Mouse (Mus musculus): ENCODE data around the gene Rnf123. TPM values are rescaled to one million over a fixed set of nuclear protein-coding genes. Genes with fewer than 3 reads are reported as not detected.

Gene Rnf123
- polyA plus RNA-seq, 1 experiment from 2014 or later = 37.5 TPM

DNA sequence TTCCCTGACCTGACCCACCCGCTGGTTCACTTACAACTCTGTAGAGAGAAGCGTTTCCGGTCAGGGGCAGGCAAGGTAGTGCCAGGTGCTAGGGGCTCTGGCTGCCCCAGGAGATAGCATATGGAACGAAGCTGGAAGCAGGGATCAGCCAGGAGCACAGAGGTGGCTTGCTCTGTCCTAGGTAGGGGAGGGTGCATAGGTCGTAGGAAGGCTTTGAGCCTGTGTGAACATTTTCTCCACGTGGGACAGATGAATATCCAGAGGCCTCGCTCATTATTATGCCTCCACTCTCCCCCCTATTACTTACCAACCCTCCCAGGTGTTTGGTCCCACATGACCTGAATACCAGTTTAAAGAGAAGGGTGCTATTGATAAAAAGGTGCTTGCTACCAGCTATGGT lies 30.7 kb downstream of the Rnf123 start:
- Histone ChIP-seq H3K9me3 (replicated peaks; ENCODE audit: control insufficient read depth, low read length) (no peaks in the 10 kb centered on the region), H3K27ac (ENCODE audit: low read depth, low read length) (no peak overlapping the region), H3K4me1 (ENCODE audit: control insufficient read depth, insufficient read depth, low read length) (peaks cover 9% of the 10 kb centered on the region), H3K9ac (ENCODE audit: low read length) (no peak overlapping the region), H3K27me3 (replicated peaks; ENCODE audit: control insufficient read depth, insufficient read depth, low read length) (no peaks in the 10 kb centered on the region), H3K4me3 (ENCODE audit: low read depth, low read length) (no peak overlapping the region), H3K4me2 (ENCODE audit: low read length) (no peak overlapping the region), H3K36me3 (ENCODE audit: control insufficient read depth, insufficient read depth, low read length) (peaks cover 62% of the 10 kb centered on the region)
- ATAC-seq (no peak), DNase-seq (ENCODE audit: low spot score) (no peak)
- WGBS = 78% methylated on average over 7 of the region's 7 CpGs

DNA sequence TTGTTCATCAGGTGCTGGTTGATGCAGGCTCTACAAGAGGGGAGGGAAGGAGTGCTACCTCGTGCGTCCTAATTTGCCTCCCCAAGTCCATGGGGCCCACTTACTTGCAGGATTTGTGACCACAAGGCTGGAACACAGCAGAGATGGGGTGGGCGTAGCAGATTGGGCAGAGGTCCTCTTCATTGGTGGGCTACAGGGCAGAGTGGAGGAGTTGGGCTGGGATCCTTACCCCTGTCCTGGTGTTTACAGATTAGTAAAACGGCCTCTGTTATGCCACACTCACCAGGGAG lies 31.3 kb downstream of the Rnf123 start:
- Histone ChIP-seq H3K4me3 (ENCODE audit: low read depth, low read length) (no peak overlapping the region), H3K9me3 (replicated peaks; ENCODE audit: control insufficient read depth, low read length) (no peaks in the 10 kb centered on the region), H3K36me3 (ENCODE audit: control insufficient read depth, insufficient read depth, low read length) (peaks cover 62% of the 10 kb centered on the region), H3K4me2 (ENCODE audit: low read length) (no peak overlapping the region), H3K27ac (ENCODE audit: low read depth, low read length) (no peak overlapping the region), H3K4me1 (ENCODE audit: control insufficient read depth, insufficient read depth, low read length) (peaks cover 9% of the 10 kb centered on the region), H3K27me3 (replicated peaks; ENCODE audit: control insufficient read depth, insufficient read depth, low read length) (no peaks in the 10 kb centered on the region), H3K9ac (ENCODE audit: low read length) (no peak overlapping the region)
- DNase-seq (ENCODE audit: low spot score) (no peak), ATAC-seq (no peak)
- 85% methylated on average over 4 of the region's 4 CpGs for WGBS

DNA sequence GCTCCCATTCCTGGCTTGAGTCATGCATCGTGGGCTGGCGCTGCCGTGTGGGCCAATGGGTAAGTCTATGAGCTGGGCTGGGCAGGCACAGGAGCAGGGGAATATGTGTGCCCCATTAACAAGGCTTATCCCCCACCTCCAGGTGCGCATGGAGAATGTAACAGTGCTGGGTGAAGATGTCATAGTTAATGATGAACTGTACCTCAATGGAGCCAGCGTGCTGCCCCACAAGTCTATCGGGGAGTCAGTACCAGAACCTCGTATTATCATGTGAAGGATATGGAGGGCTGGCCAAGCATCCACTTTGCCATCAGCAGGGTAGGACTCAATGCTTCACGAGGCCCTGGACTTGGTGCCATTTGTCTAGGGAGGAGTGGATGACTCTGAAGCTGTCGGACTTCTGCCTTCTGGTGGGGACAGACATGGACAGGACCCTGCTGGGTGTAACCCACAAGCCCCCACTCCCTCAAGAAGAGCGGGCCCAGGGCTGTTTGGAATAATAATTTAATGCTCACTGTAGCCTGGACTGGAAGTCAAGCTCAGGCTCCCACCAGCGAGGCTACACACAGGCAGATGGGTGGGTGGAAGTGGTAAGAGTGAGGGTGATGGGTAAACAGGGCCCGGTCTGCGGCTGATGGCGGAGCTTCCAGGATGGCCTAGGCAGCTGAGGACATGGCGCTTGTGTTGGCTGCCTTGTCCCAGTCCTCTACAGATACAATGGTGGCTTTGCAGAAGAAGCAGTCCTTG lies 31.8 kb downstream of the Rnf123 start:
- peaks cover 62% of the 10 kb centered on the region for H3K36me3 ChIP-seq (ENCODE audit: control insufficient read depth, insufficient read depth, low read length)
- no peak overlapping the region for H3K9ac ChIP-seq (ENCODE audit: low read length)
- no peak for DNase-seq (ENCODE audit: low spot score)
- H3K4me3 ChIP-seq (ENCODE audit: low read depth, low read length) = no peak overlapping the region
- H3K27me3 ChIP-seq (replicated peaks; ENCODE audit: control insufficient read depth, insufficient read depth, low read length) = no peaks in the 10 kb centered on the region
- no peak overlapping the region for H3K4me2 ChIP-seq (ENCODE audit: low read length)
- peaks cover 9% of the 10 kb centered on the region for H3K4me1 ChIP-seq (ENCODE audit: control insufficient read depth, insufficient read depth, low read length)
- no peak overlapping the region for H3K27ac ChIP-seq (ENCODE audit: low read depth, low read length)
- no peaks in the 10 kb centered on the region for H3K9me3 ChIP-seq (replicated peaks; ENCODE audit: control insufficient read depth, low read length)
- WGBS = 95% methylated on average over 15 of the region's 15 CpGs
- no peak for ATAC-seq

DNA sequence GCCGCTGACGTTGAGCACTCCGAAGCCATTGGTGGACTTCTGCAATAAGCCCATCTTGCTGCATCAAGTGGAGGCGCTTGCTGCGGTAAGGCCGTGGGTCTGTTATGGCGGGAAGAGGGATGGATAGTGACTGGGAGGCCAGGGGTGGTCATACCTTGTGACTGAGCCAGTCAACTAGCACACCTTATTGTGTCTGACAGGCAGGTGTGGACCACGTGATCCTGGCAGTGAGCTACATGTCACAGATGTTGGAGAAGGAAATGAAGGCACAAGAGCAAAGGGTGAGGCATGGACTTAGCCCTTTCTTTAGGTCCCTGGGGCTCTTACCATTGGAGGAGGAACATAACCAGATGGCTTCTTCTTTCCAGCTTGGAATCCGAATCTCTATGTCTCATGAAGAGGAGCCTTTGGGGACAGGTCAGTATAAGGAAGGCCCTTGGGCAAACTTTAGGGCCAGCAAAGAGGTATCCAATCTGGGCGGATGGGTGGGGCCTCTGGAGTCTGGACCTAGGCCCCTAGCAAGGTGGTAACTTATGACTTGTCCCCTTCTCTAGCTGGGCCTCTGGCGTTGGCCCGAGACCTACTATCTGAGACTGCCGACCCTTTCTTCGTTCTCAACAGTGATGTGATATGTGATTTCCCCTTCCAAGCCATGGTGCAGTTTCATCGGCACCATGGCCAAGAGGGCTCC lies 33.4 kb downstream of the Rnf123 start:
- peaks cover 62% of the 10 kb centered on the region for H3K36me3 ChIP-seq (ENCODE audit: control insufficient read depth, insufficient read depth, low read length)
- peak overlapping the region; percentile 68; the same call in 1 of the 2 replicates for H3K27ac ChIP-seq (ENCODE audit: low read depth, low read length)
- peak overlapping the region; percentile 89 for H3K4me2 ChIP-seq (ENCODE audit: low read length)
- ATAC-seq (no peak; the same call in 1 of the 2 replicates), DNase-seq (ENCODE audit: low spot score) (no peak)
- peak overlapping the region; percentile 72 for H3K4me3 ChIP-seq (ENCODE audit: low read depth, low read length)
- 43% methylated on average over 15 of the region's 15 CpGs for WGBS
- H3K27me3 ChIP-seq (replicated peaks; ENCODE audit: control insufficient read depth, insufficient read depth, low read length) = no peaks in the 10 kb centered on the region
- H3K4me1 ChIP-seq (ENCODE audit: control insufficient read depth, insufficient read depth, low read length) = peaks cover 9% of the 10 kb centered on the region
- H3K9ac ChIP-seq (ENCODE audit: low read length) = peak overlapping the region; percentile 73
- H3K9me3 ChIP-seq (replicated peaks; ENCODE audit: control insufficient read depth, low read length) = no peaks in the 10 kb centered on the region

GRCm38 (mm10) chr9:108049016-108049455 lies 34.1 kb downstream of the Rnf123 start, which contains the start of gene Gmppb:
Gmppb (plus strand) TSS chr9:108049242.
- under 1% methylated on average over 32 of the region's 39 CpGs for WGBS
- peak within 1 kb of the TSS; percentile 68; the same call in 1 of the 2 replicates for H3K27ac ChIP-seq (ENCODE audit: low read depth, low read length)
- DNase-seq (ENCODE audit: low spot score) = peak; percentile 98
- H3K4me2 ChIP-seq (ENCODE audit: low read length) = peak within 1 kb of the TSS; percentile 89
- peaks cover 58% of the 10 kb centered on the region for H3K36me3 ChIP-seq (ENCODE audit: control insufficient read depth, insufficient read depth, low read length)
- no peaks in the 10 kb centered on the region for H3K9me3 ChIP-seq (replicated peaks; ENCODE audit: control insufficient read depth, low read length)
- peak within 1 kb of the TSS; percentile 72 for H3K4me3 ChIP-seq (ENCODE audit: low read depth, low read length)
- peak; percentile 96 for ATAC-seq
- H3K27me3 ChIP-seq (replicated peaks; ENCODE audit: control insufficient read depth, insufficient read depth, low read length) = no peaks in the 10 kb centered on the region
- H3K9ac ChIP-seq (ENCODE audit: low read length) = peak within 1 kb of the TSS; percentile 73
- peaks cover 9% of the 10 kb centered on the region for H3K4me1 ChIP-seq (ENCODE audit: control insufficient read depth, insufficient read depth, low read length)

- Histone ChIP-seq H3K36me3 (ENCODE audit: control insufficient read depth, insufficient read depth, low read length) (peaks cover 54% of the 10 kb centered on the region), H3K27me3 (replicated peaks; ENCODE audit: control insufficient read depth, insufficient read depth, low read length) (no peaks in the 10 kb centered on the region), H3K4me1 (ENCODE audit: control insufficient read depth, insufficient read depth, low read length) (peaks cover 9% of the 10 kb centered on the region), H3K9ac (ENCODE audit: low read length) (peak overlapping the region; percentile 73), H3K4me2 (ENCODE audit: low read length) (peak overlapping the region; percentile 89), H3K27ac (ENCODE audit: low read depth, low read length) (peak overlapping the region; percentile 55; the same call in 1 of the 2 replicates), H3K9me3 (replicated peaks; ENCODE audit: control insufficient read depth, low read length) (no peaks in the 10 kb centered on the region), H3K4me3 (ENCODE audit: low read depth, low read length) (peak overlapping the region; percentile 72)
- ATAC-seq (peak; percentile 49; the same call in 1 of the 2 replicates), DNase-seq (ENCODE audit: low spot score) (peak; percentile 33)
- 2% methylated on average over 19 of the region's 19 CpGs for WGBS
Observed at GRCm38 (mm10) chr9:108048566-108048955, 34.6 kb downstream of the Rnf123 start.

DNA sequence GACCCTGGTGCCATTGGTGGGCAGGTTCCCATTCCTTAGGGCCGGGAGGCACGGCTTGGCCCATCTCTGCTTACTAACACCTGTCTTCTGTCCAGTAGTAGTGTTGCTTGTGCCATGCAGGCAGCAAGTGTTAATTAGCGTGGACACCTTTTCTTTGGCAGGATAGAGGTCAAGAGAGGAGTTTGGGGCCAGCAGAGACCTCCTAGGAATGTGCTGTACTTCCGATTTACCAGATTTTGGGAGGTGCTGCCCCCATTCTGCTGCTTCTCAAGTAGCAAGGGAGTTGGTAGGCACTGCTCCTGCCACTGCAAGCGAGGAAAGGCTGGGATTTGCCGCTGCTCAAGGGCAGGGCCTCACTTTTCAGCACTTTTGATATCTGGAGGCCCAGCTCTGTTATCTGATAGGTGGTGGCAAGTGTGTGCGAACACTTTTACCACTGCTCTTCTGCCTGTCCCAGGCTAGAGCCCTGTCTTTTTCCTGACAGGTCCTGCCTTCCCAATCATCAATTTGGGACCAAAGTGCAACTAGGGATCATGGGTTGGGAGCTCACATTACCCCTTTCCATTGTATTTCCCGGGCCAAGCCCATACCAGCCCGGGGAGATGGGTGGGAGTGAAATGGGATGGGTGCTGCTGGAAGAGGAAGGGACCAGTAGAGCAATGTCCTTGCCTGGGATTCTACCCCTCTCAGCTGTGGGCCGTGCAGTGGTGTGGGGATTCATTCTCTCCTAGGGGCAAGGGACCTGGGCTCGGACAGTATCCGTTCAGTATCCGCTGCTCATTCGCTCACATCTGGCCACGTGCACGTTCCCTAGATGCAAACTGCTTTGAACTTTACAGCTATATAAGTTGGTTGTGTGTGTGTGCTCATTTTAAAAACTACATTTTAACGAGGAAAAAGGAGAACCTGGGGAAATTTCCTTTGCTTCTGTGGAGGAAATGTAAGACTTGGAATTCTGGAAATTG lies 35.3 kb downstream of the Rnf123 start:
- WGBS = 50% methylated on average over 17 of the region's 17 CpGs
- H3K4me1 ChIP-seq (ENCODE audit: control insufficient read depth, insufficient read depth, low read length) = peaks cover 9% of the 10 kb centered on the region
- DNase-seq (ENCODE audit: low spot score) (no peak), ATAC-seq (no peak)
- no peaks in the 10 kb centered on the region for H3K9me3 ChIP-seq (replicated peaks; ENCODE audit: control insufficient read depth, low read length)
- peak overlapping the region; percentile 55; the same call in 1 of the 2 replicates for H3K27ac ChIP-seq (ENCODE audit: low read depth, low read length)
- H3K27me3 ChIP-seq (replicated peaks; ENCODE audit: control insufficient read depth, insufficient read depth, low read length) = no peaks in the 10 kb centered on the region
- peak overlapping the region; percentile 73 for H3K9ac ChIP-seq (ENCODE audit: low read length)
- H3K4me2 ChIP-seq (ENCODE audit: low read length) = peak overlapping the region; percentile 89
- H3K4me3 ChIP-seq (ENCODE audit: low read depth, low read length) = peak overlapping the region; percentile 72
- H3K36me3 ChIP-seq (ENCODE audit: control insufficient read depth, insufficient read depth, low read length) = peaks cover 61% of the 10 kb centered on the region

DNA sequence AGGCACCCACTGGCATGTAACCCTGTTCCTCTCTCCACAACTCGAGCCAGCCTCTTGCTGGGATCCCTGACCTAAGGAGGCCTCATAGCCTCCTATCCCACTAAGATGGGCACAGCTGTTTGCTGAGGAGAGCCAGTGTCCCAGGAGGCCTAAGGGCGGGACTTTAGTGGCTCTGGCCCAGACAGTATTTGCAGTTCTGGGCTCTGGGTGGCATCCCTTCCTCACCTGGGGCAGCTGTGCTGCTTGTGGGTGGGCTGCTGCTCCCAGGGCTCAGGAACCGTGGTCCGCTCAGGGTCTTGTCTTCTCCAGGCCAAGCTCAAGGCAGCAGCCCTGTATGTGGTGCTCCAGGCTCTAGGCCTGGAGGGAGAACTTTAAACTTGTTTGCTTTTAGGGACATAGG lies 36.6 kb downstream of the Rnf123 start:
- H3K4me3 ChIP-seq (ENCODE audit: low read depth, low read length) = no peak overlapping the region
- 88% methylated on average over 4 of the region's 4 CpGs for WGBS
- H3K27me3 ChIP-seq (replicated peaks; ENCODE audit: control insufficient read depth, insufficient read depth, low read length) = no peaks in the 10 kb centered on the region
- DNase-seq (ENCODE audit: low spot score) (no peak), ATAC-seq (no peak)
- H3K27ac ChIP-seq (ENCODE audit: low read depth, low read length) = no peak overlapping the region
- H3K4me2 ChIP-seq (ENCODE audit: low read length) = no peak overlapping the region
- peaks cover 66% of the 10 kb centered on the region for H3K36me3 ChIP-seq (ENCODE audit: control insufficient read depth, insufficient read depth, low read length)
- no peaks in the 10 kb centered on the region for H3K9me3 ChIP-seq (replicated peaks; ENCODE audit: control insufficient read depth, low read length)
- no peak overlapping the region for H3K9ac ChIP-seq (ENCODE audit: low read length)
- H3K4me1 ChIP-seq (ENCODE audit: control insufficient read depth, insufficient read depth, low read length) = peaks cover 9% of the 10 kb centered on the region

All from forebrain, embryonic 14.5 days (tissue).